Mouse (Mus musculus): ENCODE data around the gene Pax3.

DNA sequence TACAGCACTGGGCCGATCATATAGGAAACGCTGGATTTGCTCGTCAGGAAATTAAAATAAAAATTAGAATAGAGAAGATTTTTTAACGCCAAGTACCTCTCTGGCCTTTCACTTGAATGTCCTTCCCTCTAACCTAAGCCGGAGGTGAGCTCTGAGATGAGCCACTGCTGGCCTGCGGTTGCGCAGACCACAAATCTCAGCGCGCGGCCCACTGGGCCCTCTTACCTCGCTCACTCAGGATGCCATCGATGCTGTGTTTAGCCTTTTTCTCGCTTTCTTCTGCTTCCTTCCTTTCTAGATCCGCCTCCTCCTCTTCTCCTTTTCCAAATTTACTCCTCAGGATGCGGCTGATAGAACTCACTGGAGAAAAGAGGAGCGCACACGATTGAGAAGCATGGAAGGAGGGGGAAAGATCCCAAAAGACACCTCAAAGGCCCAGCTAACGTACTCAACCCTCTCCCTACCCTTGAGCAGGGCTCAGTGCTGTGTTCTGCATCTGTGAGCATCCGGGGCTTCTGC, 4.7 kb downstream of the Pax3 start:
- TF ChIP-seq EP300 (IDR thresholded peaks at IDR 0.05; ENCODE audit: low read depth): no peak
- TF ChIP-seq CTCF (IDR thresholded peaks at IDR 0.05; ENCODE audit: low read depth): no peak
